Mouse (Mus musculus): ENCODE data around the gene Lipt1.

GRCm38 (mm10) chr1:37891400-37891799, 19.9 kb downstream of the Lipt1 start:
- TF ChIP-seq POLR2A (IDR thresholded peaks at IDR 0.05; ENCODE audit: low read depth, low read length): no peak
- no peak for TF ChIP-seq CTCF (conservative IDR thresholded peaks at IDR 0.05; ENCODE audit: insufficient read depth, insufficient read length, low read depth, low read length)

Measured in kidney, adult 2 months (tissue).